Mouse (Mus musculus) gastrocnemius, postnatal 4 days (tissue): ENCODE results near the gene Invs. TPM values are rescaled to one million over a fixed set of nuclear protein-coding genes. Genes with fewer than 3 reads are reported as not detected.
"Not testable (repeated sequence)": the region's sequence is repeated elsewhere in the genome, so short reads cannot be mapped to it uniquely, and the experiment has no call there.

Source experiments
- DNase-seq, 2 experiments: peaks; one replicate each; pipeline ENCODE4 v3.0.0; 2021 to 2022; ENCODE audit warnings: low spot score in 2 of 2, mixed read lengths in 2 of 2
- total RNA-seq, 2 experiments: library from RNA; stranded (reverse); gene quantifications; 2 replicates each; pipeline ENCODE4 v1.2.3; 2021

Gene Invs
- total RNA-seq, 2 experiments from 2014 or later, result 6.7 to 7.0 TPM

DNA sequence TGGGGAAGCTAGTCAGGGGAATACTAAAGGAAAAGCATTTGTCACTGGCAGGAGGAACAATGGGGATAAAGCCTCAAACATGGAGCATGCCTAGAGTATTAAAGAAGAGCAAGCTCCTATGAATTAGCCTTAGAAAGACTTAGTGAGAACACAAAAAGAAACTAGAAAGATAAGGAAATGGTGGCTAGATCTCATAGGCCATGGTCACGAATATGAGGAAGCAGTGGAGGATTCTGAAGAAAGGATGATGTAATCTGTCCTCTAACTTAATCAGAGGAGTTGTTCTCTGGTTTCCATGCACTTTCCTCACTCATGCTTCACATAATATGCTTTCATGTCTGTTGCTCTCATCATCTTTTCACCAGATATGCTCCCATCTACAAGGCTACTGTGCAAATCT, 42.5 kb downstream of the Invs start:
- DNase-seq, result no peak

- no peak for DNase-seq
Measured at GRCm38 (mm10) chr4:48327192-48327591, 47.6 kb downstream of the Invs start.

- DNase-seq, result no peak
Measured at GRCm38 (mm10) chr4:48328042-48328441, 48.5 kb downstream of the Invs start.

DNA sequence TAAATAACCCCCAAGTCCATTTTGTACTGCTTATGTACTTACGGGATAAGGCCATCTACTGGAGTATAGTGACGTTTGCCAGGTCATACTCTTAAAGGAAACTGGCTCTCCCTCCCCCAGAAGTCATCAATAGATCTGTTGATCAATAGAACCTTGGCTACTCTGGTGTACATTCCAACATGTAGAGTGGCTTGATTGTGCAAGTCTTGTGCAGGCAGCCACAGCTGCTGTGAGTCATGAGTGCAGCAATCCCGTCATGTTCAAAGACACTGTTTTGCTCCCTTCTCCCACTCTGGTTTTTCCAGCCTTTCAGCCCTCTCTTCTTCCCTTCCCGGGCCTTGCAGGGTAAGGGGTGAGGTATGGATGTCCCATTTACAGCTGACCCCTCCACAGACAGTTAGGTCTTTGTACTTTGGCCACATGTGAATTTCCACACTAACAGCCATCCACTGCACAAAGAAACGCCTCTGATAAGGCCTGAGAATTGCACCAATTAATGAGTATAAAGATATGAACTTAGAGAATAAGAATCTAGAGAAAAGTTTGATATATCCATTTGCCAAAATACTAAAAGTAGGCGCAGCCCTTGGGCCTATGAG, 53.0 kb downstream of the Invs start:
- DNase-seq, result no peak

- no peak for DNase-seq
Measured at GRCm38 (mm10) chr4:48334927-48335763, 55.6 kb downstream of the Invs start.

- no peak for DNase-seq
Measured at GRCm38 (mm10) chr4:48342705-48343104, 63.1 kb downstream of the Invs start.

DNA sequence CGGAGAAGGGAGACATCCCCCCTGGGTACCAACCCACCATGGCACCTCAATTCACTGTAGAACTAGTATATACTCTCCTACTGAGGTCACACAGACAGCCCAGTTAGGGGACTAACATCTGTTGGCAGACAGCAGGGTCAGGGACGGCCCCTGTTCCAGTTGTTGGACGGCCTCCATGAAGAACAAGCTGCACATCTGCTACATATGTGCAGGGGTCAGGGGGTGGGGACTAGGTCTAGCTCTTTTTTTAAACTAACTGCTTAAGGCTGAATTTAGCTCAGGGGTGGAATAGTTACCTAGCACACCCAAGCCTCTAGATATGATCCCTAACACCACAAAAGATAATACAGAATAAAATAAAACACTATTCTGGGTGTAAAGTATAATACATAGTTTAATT, 82.8 kb downstream of the Invs start:
- no peak for DNase-seq

DNA sequence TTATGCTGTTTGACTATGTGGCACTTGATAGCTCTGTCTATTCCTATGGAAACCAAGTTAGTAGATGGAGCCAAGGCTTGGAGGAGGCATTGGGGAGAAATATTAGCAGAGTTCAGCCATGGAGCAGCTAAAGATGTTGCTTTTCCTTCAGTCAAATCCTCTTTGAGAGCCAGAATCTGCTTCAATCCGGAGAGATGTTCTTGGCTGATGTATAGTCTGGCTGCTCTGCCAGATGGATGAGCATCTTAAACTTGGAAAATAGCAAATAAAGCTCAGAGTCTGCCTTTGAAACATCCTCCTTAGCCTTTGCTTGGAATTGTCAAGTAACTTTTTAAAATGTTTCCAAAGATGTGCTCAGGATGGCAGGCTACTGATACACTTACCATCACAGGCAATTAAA, 91.5 kb downstream of the Invs start:
- peak in 1 of 2 experiments; percentile 13 for DNase-seq

- peak; percentile 26 to 71 for DNase-seq
Measured at GRCm38 (mm10) chr4:48380940-48381339, 101.4 kb downstream of the Invs start.

- no peak for DNase-seq
Measured at GRCm38 (mm10) chr4:48382506-48382905, 102.9 kb downstream of the Invs start.

GRCm38 (mm10) chr4:48396949-48397348, 117.4 kb downstream of the Invs start:
- DNase-seq, result no peak

- DNase-seq, result no peak
Measured at GRCm38 (mm10) chr4:48403066-48403640, 123.6 kb downstream of the Invs start.

DNA sequence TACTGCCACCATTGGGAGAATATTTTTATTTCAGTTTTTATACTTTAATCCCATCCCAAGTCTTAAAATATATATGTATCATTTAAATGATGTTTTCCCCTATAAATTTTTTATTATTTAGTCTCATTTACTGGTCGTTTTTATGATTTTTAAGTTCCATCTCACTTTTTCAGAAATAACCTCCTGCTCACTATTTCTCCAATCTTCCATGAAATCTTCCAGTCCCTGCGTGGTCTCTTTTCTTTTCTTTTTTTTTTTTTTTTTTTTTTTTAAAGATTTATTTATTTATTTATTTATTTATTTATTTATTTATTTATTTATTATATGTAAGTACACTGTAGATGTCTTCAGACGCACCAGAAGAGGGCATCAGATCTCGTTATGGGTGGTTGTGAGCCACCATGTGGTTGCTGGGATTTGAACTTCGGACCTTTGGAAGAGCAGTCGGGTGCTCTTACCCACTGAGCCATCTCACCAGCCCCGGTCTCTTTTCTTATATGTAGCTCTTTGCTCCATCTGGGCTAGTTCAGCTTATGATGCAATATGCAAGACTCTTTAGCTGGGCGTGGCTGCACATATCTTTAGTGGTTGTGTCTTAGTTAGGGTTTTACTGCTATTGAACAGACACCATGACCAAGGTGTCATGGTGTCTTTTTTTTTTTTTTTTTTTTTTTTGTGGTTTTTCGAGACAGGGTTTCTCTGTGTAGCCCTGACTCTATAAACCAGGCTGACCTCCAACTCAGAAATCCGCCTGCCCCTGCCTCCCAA, 126.3 kb downstream of the Invs start:
- not testable (repeated sequence) for DNase-seq

DNA sequence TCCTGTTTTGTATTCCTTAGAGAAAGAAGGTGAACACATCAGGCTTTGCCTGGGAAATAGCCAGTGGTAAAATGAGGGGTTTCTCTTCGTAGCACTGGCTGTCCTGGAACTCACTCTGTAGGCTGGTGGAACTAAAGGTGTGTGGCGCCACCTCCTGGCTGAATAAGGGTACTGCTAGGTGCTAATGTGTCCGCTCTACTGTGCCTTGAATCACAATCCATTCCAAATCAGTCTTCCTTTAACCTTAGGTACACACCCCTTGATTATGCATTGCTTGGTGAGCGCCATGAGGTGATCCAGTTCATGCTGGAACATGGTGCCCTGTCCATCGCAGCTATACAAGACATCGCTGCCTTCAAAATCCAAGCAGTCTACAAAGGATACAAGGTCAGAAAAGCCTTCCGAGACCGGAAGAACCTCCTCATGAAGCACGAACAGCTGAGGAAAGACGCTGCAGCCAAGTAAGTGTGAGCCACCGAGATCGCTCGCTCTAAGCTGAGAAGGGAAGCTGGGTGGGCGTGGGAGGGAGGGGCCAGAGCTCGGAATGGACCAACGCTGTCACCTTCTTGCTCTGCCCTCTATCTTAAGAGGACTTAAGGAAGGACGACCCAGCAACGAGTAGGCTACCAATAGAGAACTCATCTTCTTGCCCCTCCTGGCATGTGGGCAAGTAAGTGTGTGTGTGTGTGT, 127.9 kb downstream of the Invs start:
- DNase-seq, result peak; percentile 26 to 37

DNA sequence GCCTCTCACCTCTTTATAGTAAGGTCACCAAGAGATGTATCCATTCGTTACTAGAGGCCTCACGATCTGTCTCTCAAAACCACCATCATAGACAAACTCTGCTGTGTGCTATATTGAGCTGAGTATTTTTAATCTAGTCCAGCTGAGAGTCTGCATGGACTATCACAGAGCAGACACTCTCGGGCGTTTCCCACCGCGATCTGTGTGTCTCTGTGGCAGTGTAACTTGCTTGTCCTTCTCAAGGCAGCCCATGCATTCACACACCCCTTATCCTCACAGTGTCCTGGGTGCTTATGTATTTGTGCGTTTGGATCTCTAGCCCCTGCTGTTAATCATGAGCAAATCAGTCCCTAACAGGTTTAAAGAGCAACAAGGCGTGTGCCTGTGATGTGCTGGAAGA, 133.9 kb downstream of the Invs start:
- no peak for DNase-seq

GRCm38 (mm10) chr4:48415838-48416335, 136.3 kb downstream of the Invs start:
- peak in 1 of 2 experiments; percentile 50 for DNase-seq

GRCm38 (mm10) chr4:48418831-48419468, 139.4 kb downstream of the Invs start:
- DNase-seq, result no peak

- DNase-seq, result no peak
Measured at GRCm38 (mm10) chr4:48422633-48423032, 143.1 kb downstream of the Invs start.

DNA sequence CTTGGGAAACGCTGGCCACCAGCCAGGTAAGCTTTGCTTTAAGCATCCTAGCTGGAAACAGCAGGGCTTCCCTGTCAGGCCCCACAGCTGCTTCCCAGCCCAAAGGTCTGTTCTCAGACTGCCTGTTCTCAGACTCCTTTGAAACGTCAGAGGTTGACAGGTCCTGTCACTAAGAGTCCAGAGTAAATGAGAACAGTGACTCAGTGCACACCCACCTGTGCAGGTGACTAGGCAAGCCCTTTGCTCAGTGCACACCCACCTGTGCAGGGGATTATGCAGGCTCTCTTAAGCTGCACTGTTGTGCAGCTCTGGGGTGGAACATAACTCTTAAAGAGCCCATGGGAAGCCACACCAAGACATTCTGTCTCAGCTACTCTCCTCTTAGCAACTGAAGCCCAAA, 144.2 kb downstream of the Invs start:
- DNase-seq, result no peak

- no peak for DNase-seq
Measured at GRCm38 (mm10) chr4:48427413-48427812, 147.9 kb downstream of the Invs start.
